Mouse (Mus musculus): ENCODE results near the gene Il16. TPM values are rescaled to one million over a fixed set of nuclear protein-coding genes. Genes with fewer than 3 reads are reported as not detected.

The Il16 gene
- polyA plus RNA-seq, 1 experiment from 2014 or later: 1.6 TPM

Other genes with a start within 250 kb of the Il16 start
- gene Tmc3, start 160.8 kb downstream of the Il16 start, polyA plus RNA-seq (2014; fragmentation: Nextera tagmentation; extraction: Ambion mirVana): 1.1 and 1.5 TPM in 2 replicates
- gene Stard5, start 113.8 kb downstream of the Il16 start, polyA plus RNA-seq (2014; fragmentation: Nextera tagmentation; extraction: Ambion mirVana): 19.2 and 19.5 TPM in 2 replicates
- gene Cfap161, start 49.2 kb upstream of the Il16 start, polyA plus RNA-seq (2014; fragmentation: Nextera tagmentation; extraction: Ambion mirVana): 0.41 TPM in 1 of 2 replicates, not detected in the other
- 20.7 and 21.4 TPM in 2 replicates for gene Tlnrd1, start 138.6 kb upstream of the Il16 start, polyA plus RNA-seq (2014; fragmentation: Nextera tagmentation; extraction: Ambion mirVana)
- 98.5 and 104 TPM in 2 replicates for gene Mesd, start 138.7 kb upstream of the Il16 start, polyA plus RNA-seq (2014; fragmentation: Nextera tagmentation; extraction: Ambion mirVana)